Mouse (Mus musculus) cerebellum, adult (tissue): ENCODE data around the gene Bnc2.

Experiments
- ATAC-seq: cut with Nextera tagmentation; 2 replicates; pipeline ENCODE4 v1.9.2; 2017; ENCODE audit warnings: mild to moderate bottlenecking, moderate library complexity, mixed read lengths; ENCODE audit not compliant: insufficient number of reproducible peaks, low FRiP score, low TSS enrichment

Gene Bnc2

DNA sequence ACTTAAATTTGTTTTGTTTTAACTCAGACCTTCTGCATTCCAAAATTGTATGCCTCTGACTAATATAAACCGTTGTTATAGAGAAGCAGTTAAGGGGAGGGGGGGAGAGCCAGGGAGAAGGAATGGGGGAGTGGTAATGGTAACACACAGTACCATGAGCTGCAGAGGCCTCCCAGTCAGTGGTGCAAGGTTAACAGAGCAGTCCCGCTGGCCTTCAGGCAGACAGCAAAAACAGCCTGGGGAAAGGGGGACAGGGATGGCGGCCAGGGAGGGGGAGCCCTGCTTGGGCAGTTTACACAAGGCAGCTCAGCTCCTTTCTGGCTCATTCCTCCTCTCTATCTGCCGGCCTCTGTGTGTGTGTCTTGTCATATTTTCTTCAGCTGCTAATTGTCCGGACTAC is 151.9 kb downstream of the Bnc2 start:
- no peak for ATAC-seq

DNA sequence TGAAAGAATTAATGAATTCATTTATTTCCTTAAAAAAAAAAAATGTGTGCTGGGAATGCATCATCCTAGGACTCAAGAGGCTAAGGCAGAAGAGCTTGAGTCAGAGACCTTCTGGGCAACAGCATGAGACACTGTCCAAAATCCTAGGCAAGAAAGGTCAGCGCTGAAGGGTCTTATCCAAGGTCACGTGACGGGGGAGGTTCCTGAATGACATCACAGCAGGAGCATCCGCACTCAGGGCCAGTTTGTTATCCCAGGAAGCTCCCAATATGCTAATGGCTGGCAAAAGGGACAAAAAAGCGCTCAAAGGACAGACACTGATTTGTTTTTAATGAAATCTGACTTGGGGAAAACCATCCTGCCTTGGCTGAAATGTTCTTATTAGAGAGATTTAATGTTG is 153.5 kb downstream of the Bnc2 start:
- ATAC-seq = no peak

DNA sequence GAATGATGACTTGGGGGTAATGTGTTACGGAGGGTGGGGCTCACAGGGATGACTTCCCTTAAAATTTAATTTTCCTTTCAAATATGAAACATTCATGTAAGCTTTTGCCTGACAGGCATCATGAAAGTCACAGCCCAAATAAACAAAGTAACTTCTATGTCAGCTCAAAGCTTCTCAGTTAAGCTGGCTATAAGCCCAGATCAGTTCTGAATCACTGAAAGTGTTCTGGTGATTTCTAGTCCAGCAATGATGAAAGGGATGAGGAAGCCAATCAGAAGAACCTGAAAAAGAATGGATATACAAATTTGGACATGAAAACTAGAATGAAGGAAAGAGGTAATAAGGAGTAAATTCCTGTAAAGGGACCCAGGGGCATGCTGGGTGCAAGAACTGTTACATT is 164.6 kb downstream of the Bnc2 start:
- no peak for ATAC-seq

DNA sequence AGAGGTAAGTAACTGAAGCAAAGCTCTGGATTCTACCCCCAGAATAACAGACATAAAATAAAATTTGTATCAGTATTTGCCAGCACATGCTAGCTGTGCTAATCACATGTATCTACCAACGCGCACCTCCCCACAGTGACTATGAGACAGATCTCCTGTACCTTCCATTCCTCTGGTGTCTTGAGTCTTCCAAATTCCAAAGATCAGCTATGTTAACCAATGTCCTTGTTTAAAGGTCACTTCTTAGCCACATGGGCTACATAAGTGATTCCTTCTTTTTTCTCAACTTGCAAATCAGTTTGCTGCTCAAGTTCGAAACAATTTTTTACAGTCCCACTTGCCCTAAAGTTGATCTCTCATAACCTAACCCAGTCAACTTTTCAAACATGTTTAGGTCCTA is 167.5 kb downstream of the Bnc2 start:
- no peak for ATAC-seq

DNA sequence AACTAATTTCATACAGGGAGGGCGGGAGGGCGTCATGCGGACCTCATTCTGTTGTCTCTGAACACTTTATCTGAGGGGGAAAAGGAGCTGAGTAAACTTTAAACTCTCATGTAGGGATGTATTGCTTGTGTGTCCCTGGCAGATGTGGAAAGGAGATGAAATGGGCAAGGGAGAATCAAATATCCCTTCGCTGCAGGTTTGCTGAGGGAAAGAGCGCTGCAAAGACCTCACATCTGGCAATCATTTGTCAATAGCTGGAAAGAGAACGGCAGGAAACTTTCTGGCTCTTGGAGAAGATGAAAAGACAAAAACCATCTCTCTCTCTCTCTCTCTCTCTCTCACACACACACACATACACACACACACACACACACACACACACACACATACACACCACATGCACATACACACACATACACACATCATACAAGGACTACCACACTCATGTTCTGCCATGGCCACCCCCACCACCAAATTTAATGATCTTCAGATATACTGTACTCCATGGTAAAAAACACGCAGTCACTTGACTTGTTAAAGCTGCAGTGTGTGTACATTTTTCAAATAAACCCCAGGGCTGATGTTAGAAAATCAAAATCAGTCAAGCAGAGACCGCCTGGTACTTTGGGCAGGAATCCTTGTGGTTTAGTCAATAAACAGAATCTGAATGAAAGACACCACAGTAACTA is 172.3 kb downstream of the Bnc2 start:
- ATAC-seq = no peak

DNA sequence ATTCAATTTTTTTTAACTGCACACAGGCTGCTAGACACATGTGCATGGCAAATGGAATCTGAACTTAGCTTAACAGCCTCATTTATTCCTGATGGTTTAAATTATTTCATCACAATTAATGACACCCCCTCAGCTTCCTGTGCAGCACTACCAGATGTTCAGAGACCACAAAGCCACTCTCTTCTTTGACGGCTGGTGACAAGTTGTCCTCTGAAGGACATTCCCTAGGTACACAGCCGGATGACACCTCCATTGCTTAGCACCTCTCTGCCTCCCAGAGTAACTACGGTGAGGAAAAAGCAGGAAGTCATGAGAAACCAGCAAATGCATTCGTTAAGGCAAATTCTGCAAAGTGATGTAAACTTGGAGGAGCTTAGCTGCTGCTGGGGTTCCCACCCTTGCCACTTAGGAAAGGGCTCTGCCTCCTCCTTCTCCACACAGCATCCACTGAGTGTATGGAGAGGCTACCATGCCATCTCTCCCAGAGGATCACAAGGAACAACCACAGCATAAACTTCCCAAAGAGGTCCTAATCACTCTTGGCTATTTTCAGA is 174.2 kb downstream of the Bnc2 start:
- ATAC-seq = no peak

DNA sequence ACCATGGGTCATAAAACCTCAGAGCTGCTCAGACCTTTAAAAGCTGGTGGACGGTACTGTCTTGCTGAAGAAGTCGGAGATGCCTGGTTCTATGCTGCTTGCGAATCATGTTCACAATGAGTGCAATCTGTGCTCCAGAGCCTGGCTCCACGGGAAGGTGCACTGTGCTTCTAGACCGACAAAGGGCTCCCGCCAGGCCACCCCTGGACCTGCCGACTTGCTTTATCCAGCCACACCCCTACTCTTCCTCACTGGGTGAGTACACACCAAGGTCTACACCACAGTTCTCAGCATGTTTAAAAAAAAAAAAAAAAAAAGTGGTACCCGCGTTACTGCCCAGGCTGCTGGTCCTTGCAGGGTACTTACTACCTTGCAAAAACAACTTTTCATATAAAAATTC is 174.8 kb downstream of the Bnc2 start:
- ATAC-seq = no peak

DNA sequence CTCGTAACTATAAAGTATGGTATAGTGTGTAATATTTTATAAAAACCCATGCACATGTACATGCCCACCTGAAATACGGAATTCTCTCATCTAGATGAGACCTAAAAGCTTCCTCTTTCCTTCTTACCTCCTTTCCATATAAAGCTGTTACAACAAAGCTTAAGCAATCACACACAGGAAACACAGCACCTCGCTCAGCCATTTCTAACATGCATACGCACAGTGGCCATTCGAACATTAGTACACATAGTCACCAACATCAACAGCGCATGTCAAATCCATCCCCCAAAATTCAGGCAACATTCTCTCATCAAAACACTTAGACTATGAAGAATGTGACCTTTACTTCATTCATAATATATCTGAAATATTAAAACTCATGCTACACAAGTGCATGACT is 176.6 kb downstream of the Bnc2 start:
- no peak for ATAC-seq

DNA sequence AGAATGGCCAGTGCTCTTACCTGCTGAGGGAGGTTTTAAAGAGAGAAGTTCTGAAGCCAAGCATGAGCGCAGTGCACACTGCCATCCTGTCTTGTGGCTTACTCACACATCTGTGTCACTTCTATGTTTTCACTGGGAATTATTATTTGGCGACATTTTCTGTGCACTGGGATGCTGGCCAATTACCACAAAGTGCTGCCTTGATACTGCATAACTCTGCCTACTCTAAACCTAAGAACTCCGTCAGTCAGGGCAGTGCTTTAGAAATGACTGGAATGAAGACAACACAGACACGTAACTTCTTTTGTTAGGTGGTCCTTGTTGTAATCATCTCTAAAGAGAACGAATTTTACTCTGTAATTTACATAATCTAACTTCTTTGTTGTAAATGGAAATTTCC is 186.8 kb downstream of the Bnc2 start:
- no peak for ATAC-seq

DNA sequence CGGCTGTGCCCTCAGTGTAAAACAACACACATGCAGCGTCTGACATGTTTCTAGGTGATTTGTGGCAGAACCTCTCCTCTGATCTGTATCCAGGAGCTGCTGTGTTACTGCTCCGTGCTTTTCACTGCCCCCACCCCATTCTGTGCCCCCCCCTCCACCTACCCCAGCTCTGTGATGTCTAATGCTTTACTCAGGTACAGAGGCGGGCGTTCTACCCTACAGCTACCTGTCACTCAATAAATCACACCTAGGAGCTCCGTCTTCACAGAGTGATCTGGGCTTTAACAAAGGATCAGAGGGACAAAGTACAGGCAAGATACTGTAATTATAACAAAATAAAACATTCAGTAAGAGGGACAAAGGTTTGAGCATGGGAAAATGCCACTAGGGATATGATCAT is 192.4 kb downstream of the Bnc2 start:
- no peak for ATAC-seq

DNA sequence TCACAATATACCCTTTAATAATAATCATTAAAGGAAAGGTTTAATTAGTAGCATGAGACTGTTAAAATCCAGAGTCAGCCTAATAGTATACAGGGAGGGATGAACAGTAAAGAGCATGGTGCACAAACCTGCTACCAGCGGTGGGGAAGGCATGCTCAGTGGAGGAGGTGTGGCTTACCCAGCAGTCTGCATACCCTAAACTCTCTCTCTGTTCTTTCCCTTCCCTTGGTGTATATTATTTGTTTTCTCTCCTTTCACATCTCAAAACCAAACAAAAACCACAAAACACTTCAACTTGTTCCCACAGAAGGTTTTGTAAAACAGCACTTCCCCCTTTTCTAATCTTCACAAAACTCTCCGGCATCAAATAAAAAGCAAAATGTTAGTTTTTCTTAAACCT is 202.4 kb downstream of the Bnc2 start:
- ATAC-seq = no peak

DNA sequence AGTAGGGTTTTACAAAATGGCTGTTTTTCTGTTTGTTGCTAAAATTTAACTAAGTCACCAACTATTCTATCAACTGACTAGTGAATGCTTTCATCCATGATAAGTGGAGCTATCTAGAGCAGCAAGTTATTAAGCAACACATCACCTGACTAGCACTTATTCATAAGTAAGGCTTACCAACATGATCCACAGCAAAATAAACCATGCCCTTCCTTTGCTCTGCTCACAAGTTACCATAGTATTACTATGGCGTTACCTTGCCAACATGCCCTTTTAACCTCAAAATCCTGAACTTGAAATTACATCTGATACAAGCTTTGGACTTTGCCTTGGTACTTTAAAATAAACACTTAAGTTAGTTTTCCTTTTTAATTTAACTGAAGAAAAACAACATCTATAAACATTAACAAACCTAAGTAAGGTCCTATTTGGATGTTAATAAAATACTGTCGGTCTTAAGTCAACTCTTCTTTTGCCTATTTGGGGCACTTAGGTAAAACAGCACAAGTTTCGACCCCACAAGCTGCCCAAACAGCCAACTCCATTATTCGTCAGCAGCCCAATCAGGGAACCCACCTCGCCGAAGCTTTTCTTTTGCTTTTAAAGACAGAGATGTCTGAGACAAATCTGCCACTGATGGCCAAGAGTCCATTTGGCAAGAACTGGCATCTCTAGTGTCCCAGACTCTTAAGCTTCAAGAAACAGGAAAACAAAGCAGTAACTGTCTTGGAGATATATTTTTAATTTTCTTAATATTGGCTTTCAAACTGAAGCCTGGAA is 204.8 kb downstream of the Bnc2 start:
- ATAC-seq = no peak

DNA sequence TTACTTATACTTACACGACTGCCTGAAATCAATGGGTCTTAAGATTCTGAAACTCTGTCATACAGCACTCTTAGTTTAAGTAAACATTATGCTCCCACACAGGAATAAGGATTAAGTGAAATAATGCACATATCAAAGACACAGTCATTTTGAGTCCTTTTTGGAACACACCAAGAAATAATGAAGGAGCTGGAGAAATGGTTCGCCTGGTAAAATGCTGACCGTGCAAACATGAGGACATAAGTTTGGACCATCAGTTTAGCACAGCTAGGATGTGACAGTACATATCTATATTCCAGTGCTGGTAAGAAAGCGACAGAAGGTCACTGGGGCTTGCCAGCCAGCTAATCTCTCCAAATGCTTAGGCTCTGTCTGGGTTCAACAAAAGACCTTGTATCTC is 205.7 kb downstream of the Bnc2 start:
- no peak for ATAC-seq

DNA sequence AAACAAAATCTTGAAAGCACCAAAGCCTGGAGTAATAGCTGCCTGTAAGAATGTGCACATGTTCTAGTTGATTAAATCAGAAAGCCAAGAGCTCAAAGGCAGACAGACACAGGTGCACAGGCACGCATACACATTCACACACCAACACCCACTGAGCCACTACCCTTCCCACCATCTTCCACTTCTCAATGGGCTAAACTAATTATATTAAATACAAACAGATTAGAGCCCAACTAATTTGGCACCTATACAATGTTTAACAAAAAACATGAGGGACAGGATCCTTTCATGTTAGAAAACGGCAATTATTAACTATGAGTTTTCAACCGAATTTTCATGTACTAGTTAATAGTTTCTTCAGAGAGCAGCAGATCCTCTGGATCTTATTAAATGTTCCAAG is 207.4 kb downstream of the Bnc2 start:
- no peak for ATAC-seq

DNA sequence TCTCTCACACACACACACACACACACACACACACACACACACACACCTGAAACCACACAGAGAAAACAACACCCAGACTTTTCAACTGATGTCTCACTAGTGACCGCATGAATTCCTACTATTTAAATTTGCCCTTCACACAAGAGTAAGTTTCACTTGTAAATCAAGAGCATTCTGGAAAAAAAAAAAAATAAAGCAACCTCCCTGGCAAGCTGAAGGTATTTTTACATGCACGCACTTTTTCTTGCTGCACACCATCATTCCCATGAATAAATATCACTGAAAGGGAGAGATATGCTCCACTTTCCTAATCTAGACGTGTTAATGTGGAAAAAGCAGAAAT is 216.9 kb downstream of the Bnc2 start:
- ATAC-seq = no peak

DNA sequence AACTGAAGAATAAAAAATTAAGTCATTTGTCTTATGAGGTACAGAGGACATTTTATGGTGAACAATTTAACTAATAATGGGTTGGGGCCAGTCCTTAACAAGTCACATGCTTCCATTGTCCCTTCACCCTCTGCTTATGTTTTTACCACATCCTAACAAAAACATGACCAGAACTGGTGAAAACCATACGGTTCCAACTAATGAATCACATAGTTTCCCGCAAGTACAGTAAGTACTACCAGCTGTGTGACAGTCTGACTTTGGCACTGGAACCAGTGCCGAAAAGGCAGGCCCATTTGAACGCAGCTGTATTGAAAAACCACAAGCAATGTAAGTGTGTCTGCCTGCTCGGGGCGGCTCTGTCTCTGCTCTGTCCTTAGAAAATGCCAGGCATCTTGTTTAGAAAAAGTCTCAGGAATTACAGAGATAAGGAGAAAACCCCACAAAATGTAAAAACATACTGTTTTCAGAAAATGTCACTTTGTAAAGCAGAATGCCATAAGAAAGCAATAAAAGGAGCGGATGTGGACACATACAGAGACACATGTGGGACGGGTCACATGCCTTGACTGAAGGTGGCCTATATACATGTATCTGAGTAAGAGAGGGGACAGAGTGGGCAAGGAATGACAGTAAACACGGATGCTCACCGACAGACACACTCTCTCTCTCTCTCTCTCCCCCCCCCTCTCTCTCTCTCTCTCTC is 217.4 kb downstream of the Bnc2 start:
- ATAC-seq = no peak

DNA sequence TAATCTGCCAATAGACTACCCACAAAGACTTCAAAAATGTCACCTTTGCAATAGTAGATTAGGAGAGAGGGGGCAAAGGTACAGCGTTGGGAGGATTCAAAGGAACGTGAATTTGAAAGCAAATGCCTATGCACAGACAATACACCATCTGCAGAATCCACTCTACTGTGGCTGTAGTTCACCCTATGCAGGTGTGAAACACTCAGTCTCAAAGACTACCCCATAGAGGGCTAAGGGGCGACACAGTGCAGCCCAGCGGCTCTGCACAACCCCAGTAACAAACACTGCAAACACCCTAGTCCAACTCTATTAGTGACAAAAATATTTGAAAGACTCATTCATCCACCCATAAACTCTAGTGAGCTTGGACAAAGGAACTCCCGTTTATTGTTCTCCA is 218.2 kb downstream of the Bnc2 start:
- ATAC-seq = no peak

DNA sequence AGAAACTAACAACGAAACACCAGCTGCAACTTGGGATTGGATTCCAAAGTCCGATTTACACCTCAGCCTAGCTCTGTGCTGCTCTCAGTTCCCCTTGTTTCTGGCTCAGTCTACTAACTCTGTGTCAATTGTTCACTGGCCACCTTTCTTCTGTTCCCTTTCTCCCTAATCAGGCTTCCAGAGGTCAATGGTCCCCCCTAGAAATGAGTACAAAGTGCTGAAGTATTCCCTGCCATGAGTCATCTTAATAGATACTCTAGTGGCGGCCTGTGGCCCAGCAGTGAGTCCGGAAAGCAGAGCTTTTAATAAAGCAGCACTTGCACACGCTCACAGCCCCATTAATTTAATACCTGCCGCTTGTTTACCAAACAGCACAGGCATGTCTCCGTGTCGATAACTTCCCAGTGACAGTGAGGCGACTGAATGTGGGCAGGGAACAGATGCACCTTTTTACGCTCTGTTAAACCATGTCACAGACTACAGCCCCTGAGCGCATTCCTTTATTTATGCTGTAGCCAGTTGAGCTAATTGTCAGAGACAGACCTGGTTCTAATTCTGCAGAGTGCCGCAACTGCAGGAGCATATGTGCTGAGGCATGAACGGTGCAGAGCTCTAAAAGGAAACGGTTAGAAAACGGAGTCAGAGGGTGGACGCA is 218.8 kb downstream of the Bnc2 start:
- peak; percentile 53 for ATAC-seq

DNA sequence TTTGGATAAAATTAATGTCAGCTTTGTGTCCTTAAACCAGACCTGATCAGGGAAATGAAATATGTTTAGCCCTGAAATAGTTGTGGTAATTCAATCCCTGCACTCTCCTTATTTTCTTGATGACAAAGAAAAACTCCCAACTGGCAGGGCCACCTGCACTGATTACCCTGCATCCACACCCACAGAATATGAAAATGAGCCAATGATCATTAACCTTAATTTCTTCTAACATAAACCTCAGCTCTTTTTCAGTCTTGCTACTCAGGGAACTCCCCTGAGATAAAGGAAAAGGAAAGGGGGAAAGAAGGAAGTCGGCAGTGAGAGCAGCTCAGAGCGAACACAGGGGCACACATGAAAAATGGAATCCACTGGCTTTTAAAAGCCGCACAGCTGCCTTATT is 220.6 kb downstream of the Bnc2 start:
- no peak for ATAC-seq

DNA sequence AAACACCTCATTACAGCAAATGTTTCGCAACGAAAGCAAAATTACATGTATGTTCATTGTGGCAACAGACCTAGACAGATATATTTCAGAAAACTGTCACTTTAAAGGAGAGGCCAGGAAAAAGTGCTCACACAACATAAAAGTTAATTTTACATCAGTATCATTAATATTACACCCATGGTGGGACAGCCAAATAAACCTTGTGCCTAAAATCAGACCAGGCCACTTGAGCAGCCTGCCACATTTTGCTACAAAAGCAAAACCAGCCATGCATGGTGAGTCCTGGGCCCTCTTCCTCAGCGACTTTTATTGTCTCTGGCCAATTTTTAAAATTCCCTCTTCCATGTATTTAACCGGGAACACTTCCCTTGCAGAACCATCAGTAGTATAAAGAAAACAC is 221.5 kb downstream of the Bnc2 start:
- no peak for ATAC-seq

DNA sequence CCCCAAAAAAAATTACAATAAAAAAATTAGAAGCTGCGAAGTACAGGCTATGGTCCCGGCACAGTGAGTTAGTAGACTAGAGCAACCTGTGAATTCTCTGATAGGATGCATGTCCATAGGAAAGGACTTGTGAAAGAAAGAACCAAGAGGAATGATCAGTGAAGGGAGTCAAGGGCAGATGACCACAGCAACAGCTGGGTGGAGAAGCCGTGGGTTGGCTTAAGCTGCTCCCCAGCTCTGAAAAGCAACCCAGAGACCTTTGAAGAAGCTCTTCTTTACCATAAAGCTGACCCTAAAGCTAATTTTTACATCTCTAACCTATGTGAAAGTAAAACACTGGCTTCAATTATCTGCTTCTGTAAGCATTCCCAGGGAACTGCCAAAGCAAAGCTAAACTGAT is 222.4 kb downstream of the Bnc2 start:
- no peak for ATAC-seq
